Mouse (Mus musculus) liver, adult (tissue): ENCODE data around the gene Cox4i2.

Experiments
- GATA4 ChIP-seq: IDR thresholded peaks from 2 replicates; pipeline ENCODE4 v1.6.1; 2014; ENCODE audit warnings: mild to moderate bottlenecking, low read length; ENCODE audit not compliant: insufficient replicate concordance

Cox4i2 gene

DNA sequence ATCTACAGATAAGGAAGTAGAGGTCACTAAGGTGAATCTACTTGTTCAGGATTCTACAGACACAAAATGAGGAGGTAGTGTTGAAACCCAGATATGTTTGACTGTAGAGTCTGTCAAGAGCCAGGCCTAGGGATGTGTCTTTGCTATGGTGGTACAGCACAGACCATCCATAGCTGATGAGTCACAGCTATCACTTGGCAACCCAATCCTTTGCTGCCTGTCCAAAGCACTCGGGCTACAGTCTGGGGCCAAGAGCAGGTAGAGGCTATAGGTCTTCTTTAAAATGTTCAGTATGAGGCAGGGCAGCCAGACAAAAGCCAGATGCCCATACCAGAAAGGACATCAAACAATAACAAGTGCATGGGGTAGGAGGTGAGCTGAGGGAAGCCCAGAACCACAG is 43.6 kb downstream of the Cox4i2 start:
- TF ChIP-seq GATA4 = no peak

GRCm38 (mm10) chr2:152799954-152800761 is 46.2 kb downstream of the Cox4i2 start:
- no peak for TF ChIP-seq GATA4

- TF ChIP-seq GATA4 = no peak
These were observed 46.8 kb downstream of the Cox4i2 start for GRCm38 (mm10) chr2:152800762-152801113.

DNA sequence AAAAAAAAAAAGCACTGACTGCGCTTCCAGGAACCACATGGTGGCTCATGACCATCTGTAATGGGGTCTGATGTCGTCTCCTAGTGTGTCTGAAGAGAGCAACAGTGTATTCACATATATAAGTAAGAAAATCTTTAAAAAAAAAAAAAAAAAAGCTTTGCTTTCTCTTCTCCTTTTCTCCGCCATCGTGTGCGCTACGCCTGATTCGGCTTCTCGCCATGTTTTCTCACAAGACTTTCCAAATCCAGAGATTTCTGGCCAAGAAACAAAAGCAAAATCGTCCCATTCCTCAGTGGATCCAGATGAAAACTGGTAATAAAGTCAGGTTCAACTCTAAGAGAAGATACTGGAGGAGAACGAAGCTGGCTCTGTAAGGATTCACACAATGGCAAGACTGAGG is 48.3 kb downstream of the Cox4i2 start:
- TF ChIP-seq GATA4 = no peak

DNA sequence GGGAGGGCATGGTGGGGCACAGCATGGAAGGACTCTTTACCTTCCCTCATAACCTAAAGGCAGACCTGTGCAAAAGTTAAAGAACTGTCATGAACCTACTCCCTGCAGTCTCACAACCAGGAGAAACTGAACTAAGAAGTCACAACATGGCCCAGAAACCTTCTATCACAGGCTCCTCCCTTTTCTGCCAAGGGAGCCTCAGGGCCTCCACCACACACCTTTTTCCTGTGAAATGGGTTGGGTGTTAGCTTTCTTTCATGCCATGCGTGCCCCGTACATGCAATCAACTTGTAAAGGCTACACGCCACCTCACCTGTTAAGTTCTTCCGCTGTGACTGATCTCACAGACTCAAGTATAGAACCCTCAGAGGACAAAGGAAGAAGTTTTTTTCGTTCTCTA is 49.1 kb downstream of the Cox4i2 start:
- no peak for TF ChIP-seq GATA4

GRCm38 (mm10) chr2:152804408-152805110 is 50.6 kb downstream of the Cox4i2 start:
- TF ChIP-seq GATA4 = no peak

DNA sequence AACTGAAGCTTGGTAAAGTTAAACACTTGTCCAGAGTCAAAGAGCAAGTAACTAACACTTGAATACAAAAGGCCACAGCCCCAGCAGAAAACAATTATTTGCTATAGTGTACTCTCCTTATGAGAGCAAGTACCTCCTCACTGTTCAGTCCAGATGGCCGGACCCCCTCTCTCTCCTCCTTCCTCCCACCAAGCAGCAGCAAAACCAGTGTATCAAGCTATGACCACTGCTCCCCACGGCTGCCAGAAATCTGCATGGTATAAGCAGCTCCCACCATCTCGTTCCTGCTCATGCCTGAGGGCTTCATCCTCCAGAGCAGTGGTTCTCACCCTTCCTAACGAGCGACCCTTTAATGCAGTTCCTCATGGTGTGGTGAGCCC is 51.1 kb downstream of the Cox4i2 start:
- TF ChIP-seq GATA4 = no peak

GRCm38 (mm10) chr2:152806037-152806436 is 52.1 kb downstream of the Cox4i2 start:
- peak; percentile 23; the same call in 1 of the 2 replicates for TF ChIP-seq GATA4

DNA sequence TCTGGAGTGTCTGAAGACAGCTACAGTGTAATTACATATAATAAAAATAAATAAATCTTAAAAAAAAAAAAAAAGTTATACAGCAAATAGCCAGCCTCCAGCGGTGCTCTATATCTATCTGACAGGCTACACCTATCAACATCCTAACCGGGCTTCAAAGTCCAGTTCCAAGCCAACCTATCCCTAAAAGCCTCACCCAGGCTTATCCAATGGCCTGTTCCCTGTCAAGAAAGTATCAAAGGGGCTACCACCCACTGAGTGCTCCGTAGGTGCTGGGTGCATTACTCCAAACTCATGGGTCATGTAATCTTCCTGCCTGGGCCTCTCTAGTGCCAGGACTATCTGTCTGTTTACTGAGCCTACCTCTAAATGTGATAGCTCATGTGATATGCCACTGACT is 54.2 kb downstream of the Cox4i2 start:
- no peak for TF ChIP-seq GATA4

DNA sequence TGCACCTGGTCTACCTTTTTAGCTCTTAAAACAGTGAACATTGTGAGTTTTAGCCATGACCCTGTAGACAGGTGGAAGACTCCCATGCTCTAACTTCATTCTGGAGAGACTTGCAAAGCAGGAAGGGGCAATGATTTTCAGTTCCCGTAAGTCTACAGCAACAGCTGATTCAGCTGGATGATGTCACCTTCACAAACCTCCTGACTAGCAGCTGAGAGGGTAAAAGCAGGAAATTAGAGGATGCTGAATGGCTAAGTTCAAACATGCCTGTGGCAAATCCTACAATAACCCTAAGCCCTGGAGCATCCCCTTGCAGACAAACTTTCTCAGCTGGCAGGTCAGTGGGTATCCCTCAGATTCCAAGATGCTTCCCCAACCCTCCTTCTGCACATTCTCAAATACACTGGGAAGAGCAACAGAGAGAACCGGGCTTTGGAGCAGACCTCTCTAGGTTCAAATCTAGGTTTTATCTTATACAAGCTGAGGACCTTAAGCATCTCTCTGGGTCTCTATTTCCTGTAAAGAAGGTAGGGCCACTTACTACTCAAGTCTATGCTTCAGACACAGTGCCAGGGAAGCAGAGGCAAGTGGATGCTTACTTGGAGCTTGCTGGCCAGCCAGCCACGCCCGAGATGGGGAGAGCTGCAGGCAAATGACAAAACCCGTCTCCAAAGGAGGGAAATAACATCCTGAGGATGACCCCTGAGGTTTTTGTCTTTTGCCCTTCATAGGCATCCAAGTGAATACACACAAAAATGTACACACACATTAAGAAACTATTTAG is 56.4 kb downstream of the Cox4i2 start:
- TF ChIP-seq GATA4 = no peak

DNA sequence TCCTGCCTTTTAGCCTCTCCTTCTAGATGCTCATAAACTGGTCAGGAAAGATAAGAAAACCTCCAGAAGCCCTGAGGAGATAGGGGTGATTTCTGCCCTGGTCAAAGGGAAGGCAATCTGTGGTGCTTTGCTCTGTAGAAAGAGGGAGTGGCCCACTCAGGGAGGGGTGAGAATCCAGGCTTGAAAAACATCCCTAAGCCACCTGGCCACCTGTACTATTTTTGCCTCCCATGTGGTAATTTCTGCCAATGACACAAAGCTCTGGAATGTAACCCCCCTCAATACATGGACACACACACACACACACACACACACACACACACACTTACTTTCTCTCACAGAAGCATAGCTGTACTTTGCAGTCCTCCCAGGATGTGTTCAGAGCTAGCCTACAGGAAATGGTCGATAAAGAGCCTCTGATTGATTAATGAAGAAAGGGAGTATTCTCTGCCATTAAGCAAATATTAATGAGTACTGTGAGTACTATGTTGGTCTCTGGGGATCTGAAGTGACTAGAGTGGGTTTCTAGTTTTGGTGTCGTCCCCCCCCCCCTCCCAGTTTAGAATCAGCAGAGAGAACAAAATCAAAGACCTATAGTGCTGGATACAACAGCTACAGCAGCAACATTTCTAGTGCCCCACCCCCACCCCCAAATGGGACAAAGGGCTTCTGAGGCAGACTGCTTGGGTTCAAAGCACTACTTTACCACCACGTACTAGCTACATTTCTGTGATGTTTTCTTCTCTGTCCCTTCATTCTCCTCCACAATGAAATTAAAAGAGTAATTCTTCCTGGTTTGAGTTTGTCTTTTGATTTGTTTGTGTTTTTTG is 57.6 kb downstream of the Cox4i2 start:
- TF ChIP-seq GATA4 = peak; percentile 64; the same call in 1 of the 2 replicates

GRCm38 (mm10) chr2:152813232-152813631 is 59.3 kb downstream of the Cox4i2 start:
- TF ChIP-seq GATA4 = no peak

DNA sequence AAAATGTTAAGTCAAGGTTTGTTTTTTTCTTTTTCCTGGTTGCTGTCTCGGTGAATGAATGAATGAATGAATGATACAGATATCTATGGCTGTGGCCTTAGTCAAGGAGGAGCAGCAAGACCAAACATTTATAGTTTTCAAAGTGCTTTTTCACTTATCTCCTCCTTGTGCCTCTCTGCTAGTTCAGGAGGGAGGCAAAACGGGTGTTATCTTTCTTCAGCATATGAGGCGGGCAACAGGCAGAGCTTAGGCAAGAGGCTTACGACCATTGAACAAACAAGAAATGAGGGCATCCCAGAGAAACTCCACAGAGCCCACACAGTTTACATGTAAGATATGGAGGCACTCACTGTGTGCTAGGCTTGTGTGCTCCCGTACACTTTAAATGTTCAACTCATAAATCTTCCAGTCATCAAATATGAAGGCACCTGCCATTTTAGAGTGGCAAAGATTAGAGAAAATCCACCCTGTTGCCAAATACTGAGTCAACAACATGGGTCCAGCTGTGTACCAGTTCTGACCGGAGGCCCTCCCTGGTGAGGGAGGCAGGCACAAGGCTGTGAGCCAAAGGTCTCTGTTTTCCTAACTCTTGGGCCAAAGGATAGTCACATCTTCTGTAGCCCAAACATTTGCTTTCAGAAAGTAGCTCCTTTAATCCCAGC is 60.4 kb downstream of the Cox4i2 start:
- peak; percentile 52; the same call in 1 of the 2 replicates for TF ChIP-seq GATA4
